Mouse (Mus musculus) kidney, embryonic 15.5 days (tissue): ENCODE data around the gene Nsl1. TPM values are rescaled to one million over a fixed set of nuclear protein-coding genes. Genes with fewer than 3 reads are reported as not detected.

Experiments used
- ATAC-seq: fragments of 200-750 bp; cut with Nextera tagmentation; replicated peaks from 2 replicates; pipeline ENCODE4 v1.8.0; 2017; ENCODE audit warnings: moderate TSS enrichment; ENCODE audit not compliant: low FRiP score
- H3K27ac ChIP-seq: fragments of 300-500 bp; sonication (generic); 2 replicates; pipeline ENCODE4 v1.5.1; 2015; ENCODE audit warnings: mild to moderate bottlenecking, inconsistent platforms
- H3K27me3 ChIP-seq: fragments of 300-500 bp; sonication (generic); 2 replicates; pipeline ENCODE4 v1.6.1; 2015; ENCODE audit warnings: inconsistent platforms
- H3K36me3 ChIP-seq: fragments of 300-500 bp; sonication (generic); 2 replicates; pipeline ENCODE4 v1.6.1; 2015; ENCODE audit warnings: inconsistent platforms
- H3K4me1 ChIP-seq: fragments of 300-500 bp; sonication (generic); 2 replicates; pipeline ENCODE4 v1.6.1; 2015; ENCODE audit warnings: inconsistent platforms
- H3K4me2 ChIP-seq: fragments of 300-500 bp; sonication (generic); 2 replicates; pipeline ENCODE4 v1.6.1; 2015; ENCODE audit warnings: moderate library complexity, mild to moderate bottlenecking, inconsistent platforms
- H3K4me3 ChIP-seq: fragments of 300-500 bp; sonication (generic); replicated peaks from 2 replicates; pipeline ENCODE4 v1.5.1; 2015; ENCODE audit warnings: mild to moderate bottlenecking, inconsistent platforms
- H3K9ac ChIP-seq: fragments of 300-500 bp; sonication (generic); 2 replicates; pipeline ENCODE4 v1.6.1; 2015; ENCODE audit warnings: mild to moderate bottlenecking, inconsistent platforms
- H3K9me3 ChIP-seq: fragments of 300-500 bp; sonication (generic); replicated peaks from 2 replicates; pipeline ENCODE4 v1.6.1; 2016; ENCODE audit warnings: inconsistent platforms
- WGBS: fragments of 180-500 bp; shearing (Covaris S2); methylation state at CpG from one replicate; pipeline ENCODE4 v1.1.7; 2015; ENCODE audit warnings: mixed read lengths; 5-methylcytosine and 5-hydroxymethylcytosine counted together
- polyA plus RNA-seq: library from polyadenylated mRNA; unstranded; fragments of >200 nt; fragmentation: Nextera tagmentation; extraction: Ambion mirVana; gene quantifications from 2 replicates; pipeline ENCODE4 v1.2.1, GENCODE M21; 2015

The Nsl1 gene
- polyA plus RNA-seq, 1 experiment from 2014 or later, result 22.1 TPM

DNA sequence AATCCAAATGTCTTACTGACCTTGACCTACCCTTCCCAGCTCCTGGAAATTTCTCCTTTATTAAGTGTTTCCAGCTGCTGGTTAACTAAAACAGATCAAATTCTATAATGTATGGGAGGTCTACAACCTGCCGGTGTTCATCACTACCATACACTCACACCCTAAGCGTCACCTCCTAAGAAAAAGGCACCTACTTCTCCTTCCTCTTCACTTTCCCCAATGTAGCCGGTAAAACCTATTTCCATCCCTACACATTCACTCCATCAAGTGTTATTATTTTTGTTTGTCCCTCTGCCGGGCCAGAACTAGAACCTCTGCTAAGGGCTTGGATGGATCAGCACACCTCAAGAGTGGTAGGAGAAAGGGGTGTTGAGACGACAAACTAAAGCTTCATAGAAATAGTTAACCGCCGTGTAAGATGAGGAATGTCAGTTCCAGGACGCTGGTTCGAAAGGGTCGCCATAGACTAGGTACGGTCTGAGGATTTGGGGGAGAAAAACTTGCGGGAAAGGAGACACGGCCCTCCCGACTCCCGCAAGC lies 501 bp upstream of the Nsl1 start:
- 4% methylated on average over 15 of the region's 15 CpGs for WGBS

DNA sequence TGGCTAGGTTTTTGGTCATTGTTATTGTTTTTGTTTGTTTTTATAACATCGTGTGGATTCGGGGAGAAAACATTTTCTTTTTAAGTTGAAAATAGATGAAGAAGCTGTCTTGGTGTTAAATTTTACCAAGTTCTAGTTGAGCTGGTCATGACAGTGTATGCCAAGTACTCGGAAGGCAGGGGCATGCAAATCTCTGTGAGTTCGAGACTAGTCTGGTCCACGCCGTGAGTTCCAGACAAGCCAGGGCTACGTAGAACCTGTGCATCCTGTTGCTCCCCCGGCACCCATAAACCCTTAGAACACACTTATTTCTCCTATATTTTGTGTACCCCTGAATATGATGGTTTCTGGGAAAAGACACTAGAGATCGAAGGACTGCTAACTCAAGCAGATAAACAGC lies 888 bp downstream of the Nsl1 start:
- H3K36me3 ChIP-seq, result peaks cover 39% of the 10 kb centered on the region
- H3K4me2 ChIP-seq, result peak overlapping the region; percentile 88
- H3K27ac ChIP-seq, result no peak overlapping the region
- H3K4me3 ChIP-seq, result peak overlapping the region; percentile 98
- no peak for ATAC-seq
- no peaks in the 10 kb centered on the region for H3K9me3 ChIP-seq
- H3K9ac ChIP-seq, result peak overlapping the region; percentile 94
- H3K27me3 ChIP-seq, result no peaks in the 10 kb centered on the region
- H3K4me1 ChIP-seq, result peaks cover 20% of the 10 kb centered on the region
- WGBS, result 62% methylated on average over 9 of the region's 9 CpGs

More for the DNA sequence above, 501 bp upstream of the Nsl1 start:
- peaks cover 20% of the 10 kb centered on the region for H3K4me1 ChIP-seq
- no peak; the same call in 1 of the 2 replicates for ATAC-seq
- H3K4me2 ChIP-seq, result peak overlapping the region; percentile 88
- peak overlapping the region; percentile 76; the same call in 1 of the 2 replicates for H3K27ac ChIP-seq
- peaks cover 25% of the 10 kb centered on the region for H3K36me3 ChIP-seq
- peak overlapping the region; percentile 98 for H3K4me3 ChIP-seq
- H3K9ac ChIP-seq, result peak overlapping the region; percentile 57
- no peaks in the 10 kb centered on the region for H3K27me3 ChIP-seq
- no peaks in the 10 kb centered on the region for H3K9me3 ChIP-seq

DNA sequence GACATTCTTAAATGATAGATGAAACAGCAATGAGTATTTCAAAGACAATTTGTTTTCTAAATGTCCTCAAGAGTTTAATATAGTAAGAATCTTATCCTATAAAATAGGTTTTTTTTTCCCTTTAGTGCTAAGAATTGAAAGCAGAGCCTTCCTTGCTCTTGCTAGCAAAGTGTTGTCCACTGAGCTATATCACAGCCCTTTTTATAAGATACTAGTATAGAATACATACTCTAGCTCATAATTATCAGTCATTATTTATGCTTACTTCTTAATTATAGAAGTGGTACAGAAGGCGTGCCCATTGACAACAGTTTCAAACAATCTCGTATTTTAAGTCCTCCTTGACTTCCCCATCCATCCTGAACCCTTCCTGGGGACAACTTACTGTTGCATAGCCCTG lies 1.7 kb downstream of the Nsl1 start:
- ATAC-seq, result no peak

DNA sequence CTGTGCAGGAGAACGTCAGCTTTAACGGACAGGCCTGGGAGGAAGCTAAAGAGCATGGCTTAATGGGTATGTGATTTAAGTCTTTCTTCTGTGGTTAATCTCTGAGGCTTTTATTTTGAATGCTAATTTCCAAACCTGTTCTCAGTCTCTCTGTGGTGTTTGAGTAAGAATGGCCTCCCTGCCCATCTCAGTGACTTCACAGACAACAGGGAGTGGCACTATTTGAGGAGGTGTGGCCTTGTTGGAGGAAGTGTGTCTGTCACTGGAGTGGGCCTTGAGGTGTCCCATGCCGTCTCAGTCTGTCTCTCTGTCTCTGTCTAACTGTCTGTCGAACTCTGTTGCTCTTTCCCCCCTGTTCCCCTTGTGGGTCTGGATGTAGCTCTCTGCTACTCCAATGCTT lies 2.4 kb downstream of the Nsl1 start:
- WGBS, result 83% methylated on average over 4 of the region's 4 CpGs
- no peaks in the 10 kb centered on the region for H3K27me3 ChIP-seq
- H3K9me3 ChIP-seq, result no peaks in the 10 kb centered on the region
- no peak overlapping the region for H3K9ac ChIP-seq
- H3K4me1 ChIP-seq, result peaks cover 20% of the 10 kb centered on the region
- H3K4me3 ChIP-seq, result no peak overlapping the region
- no peak overlapping the region for H3K4me2 ChIP-seq
- no peak for ATAC-seq
- H3K27ac ChIP-seq, result no peak overlapping the region
- H3K36me3 ChIP-seq, result peaks cover 54% of the 10 kb centered on the region

More for the DNA sequence above, 1.7 kb downstream of the Nsl1 start:
- Histone ChIP-seq H3K27ac (no peak overlapping the region), H3K9me3 (no peaks in the 10 kb centered on the region), H3K4me2 (no peak overlapping the region), H3K36me3 (peaks cover 47% of the 10 kb centered on the region), H3K4me1 (peaks cover 20% of the 10 kb centered on the region), H3K27me3 (no peaks in the 10 kb centered on the region), H3K9ac (no peak overlapping the region), H3K4me3 (no peak overlapping the region)
- 87% methylated on average over 2 of the region's 2 CpGs for WGBS

DNA sequence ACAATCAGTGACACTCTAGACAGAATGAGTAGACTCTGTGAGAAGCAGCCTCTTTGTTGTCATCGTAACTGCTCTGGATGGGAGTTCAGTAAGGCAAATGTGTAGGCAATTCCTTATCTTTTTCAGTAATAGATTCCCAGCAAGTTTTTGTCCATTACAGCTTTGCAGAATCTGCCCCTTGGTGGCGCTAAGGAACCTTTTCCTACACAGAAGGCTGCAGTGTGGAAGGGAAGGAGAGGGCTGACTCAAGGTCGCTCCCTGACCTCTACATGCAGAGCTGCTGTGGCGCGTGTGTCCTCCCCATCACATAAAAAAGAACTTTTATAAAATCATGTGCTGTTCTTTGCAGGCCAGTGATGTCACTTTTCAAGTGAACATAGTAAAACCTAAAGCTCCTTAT lies 5.6 kb downstream of the Nsl1 start:
- no peak overlapping the region for H3K9ac ChIP-seq
- H3K4me2 ChIP-seq, result no peak overlapping the region
- ATAC-seq, result no peak
- no peaks in the 10 kb centered on the region for H3K9me3 ChIP-seq
- no peak overlapping the region for H3K4me3 ChIP-seq
- WGBS, result 83% methylated on average over 5 of the region's 5 CpGs
- H3K36me3 ChIP-seq, result peaks cover 86% of the 10 kb centered on the region
- no peaks in the 10 kb centered on the region for H3K27me3 ChIP-seq
- H3K27ac ChIP-seq, result no peak overlapping the region
- peaks cover 28% of the 10 kb centered on the region for H3K4me1 ChIP-seq

DNA sequence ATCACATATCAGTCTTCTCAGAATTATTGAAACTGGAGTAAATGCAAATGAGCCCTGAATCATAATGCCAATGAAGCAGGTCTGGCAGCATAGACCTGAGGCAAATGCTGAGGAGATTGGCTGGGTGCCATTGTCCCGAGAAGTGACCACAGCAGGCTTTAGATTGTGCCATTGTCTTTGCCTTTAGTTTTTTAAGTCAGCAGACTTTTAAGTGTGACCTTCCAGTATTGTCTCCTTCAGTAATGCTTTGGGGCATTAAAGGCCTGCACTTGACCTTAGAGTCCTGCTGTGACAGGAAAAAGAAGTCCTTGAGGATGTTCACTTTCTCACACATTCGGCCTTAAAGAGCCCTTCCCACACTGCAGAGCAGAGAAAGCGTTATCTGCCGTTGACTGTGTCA lies 7.4 kb downstream of the Nsl1 start:
- Histone ChIP-seq H3K36me3 (peaks cover 96% of the 10 kb centered on the region), H3K4me2 (no peak overlapping the region)
- 89% methylated on average over 4 of the region's 4 CpGs for WGBS

DNA sequence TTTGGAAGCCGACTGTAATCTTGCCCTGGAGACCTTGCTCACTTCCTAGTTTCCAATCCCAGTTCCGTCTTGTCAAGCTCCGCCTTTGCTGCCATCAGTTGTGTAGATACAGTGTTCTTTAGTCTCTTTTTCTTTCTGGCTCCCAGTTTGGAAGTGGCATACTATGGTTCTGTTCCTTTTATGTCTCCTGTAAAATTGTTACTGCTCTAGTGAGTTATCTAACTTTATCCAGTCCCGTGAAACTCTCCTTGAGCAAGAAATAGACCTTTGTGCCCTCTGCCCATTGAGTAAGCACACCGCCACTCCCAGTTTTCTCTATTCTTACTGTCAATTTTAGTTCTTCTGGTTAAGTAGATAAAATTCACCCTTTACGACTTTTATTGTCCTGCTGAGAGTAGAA lies 8.8 kb downstream of the Nsl1 start:
- no peak overlapping the region for H3K4me3 ChIP-seq
- no peak overlapping the region for H3K9ac ChIP-seq
- no peak overlapping the region for H3K27ac ChIP-seq
- H3K36me3 ChIP-seq, result peaks cover 95% of the 10 kb centered on the region
- no peaks in the 10 kb centered on the region for H3K9me3 ChIP-seq
- WGBS, result 87% methylated on average over 6 of the region's 6 CpGs
- no peaks in the 10 kb centered on the region for H3K27me3 ChIP-seq
- peaks cover 17% of the 10 kb centered on the region for H3K4me1 ChIP-seq
- no peak for ATAC-seq
- no peak overlapping the region for H3K4me2 ChIP-seq

More for the DNA sequence above, 7.4 kb downstream of the Nsl1 start:
- Histone ChIP-seq H3K27ac (no peak overlapping the region), H3K4me3 (no peak overlapping the region), H3K9me3 (no peaks in the 10 kb centered on the region), H3K4me1 (peaks cover 19% of the 10 kb centered on the region), H3K27me3 (no peaks in the 10 kb centered on the region), H3K9ac (no peak overlapping the region)
- ATAC-seq, result no peak

DNA sequence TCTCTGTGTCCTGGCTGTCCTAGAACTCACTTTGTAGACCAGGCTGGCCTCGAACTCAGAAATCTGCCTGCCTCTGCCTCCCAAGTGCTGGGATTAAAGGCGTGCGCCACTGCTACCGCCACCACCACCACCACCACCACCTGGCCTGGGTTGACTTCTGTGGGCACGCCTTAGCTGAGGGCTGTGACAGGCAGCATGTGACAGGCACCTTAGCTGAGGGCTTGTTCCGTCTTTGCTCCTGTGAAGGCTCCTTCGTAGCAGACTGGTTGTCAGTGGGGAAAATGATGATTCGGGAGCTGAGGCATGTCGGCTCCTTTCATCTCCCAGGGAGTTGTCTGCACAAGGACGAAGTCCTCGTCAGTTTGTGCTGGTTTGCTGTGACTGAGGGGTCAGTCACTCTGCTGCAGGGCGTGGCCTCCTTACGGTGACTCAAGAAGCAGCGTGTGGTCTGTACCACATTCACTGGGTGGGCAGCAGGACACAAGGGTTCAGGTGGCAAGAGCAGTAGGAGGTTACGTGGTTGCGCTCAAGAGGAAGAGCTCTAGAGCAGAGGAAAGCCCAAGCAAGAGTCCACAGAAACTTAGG lies 9.6 kb downstream of the Nsl1 start:
- Histone ChIP-seq H3K36me3 (peaks cover 95% of the 10 kb centered on the region), H3K9ac (no peak overlapping the region), H3K27me3 (no peaks in the 10 kb centered on the region), H3K4me2 (no peak overlapping the region), H3K4me1 (peaks cover 17% of the 10 kb centered on the region), H3K27ac (peak overlapping the region; percentile 62), H3K4me3 (no peak overlapping the region), H3K9me3 (no peaks in the 10 kb centered on the region)
- 90% methylated on average over 16 of the region's 16 CpGs for WGBS
- ATAC-seq, result 0 out of 2 replicates have a peak, but pooled peaks have one; percentile 18

DNA sequence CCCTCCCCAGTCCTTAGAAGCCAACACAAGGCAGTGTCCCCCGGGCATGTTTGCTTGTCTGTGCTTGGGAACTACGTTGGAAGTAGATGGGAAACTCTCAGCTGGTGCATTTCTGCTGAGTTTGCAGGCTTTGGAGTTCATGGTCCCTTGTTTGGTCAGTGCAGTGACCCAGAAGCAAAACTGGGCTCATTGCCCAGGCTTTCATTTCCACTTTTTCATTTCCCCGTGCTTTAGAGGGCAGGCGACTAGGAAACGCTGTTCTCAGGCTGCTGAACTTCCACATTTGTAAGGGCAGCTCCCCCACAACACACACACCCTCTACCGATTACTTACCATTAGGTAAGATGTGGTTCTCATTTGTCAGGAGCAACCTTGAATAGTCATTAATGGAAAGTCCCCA lies 10.2 kb downstream of the Nsl1 start:
- Histone ChIP-seq H3K36me3 (peaks cover 95% of the 10 kb centered on the region), H3K27ac (peak overlapping the region; percentile 62)
- ATAC-seq, result 0 out of 2 replicates have a peak, but pooled peaks have one; percentile 12

DNA sequence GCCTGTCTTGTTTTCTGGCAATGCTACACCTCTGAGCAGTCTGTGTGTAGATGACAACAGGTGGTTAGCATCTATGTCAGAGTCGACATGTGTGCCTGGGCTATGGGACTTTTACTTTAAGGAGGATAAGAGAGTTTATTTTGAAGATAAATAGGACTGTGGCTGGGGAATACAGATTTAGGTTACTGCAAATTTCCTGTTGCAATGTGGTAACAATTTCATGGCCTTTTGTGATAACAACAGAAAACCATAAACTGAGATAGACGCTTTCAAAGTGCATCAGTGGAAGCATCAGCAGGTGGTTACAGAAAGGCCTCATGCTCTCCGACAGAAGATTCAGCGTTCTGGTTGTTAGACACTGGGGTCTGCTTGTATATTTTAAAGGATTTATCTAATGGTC lies 10.7 kb downstream of the Nsl1 start:
- no peaks in the 10 kb centered on the region for H3K27me3 ChIP-seq
- peaks cover 17% of the 10 kb centered on the region for H3K4me1 ChIP-seq
- 60% methylated on average over 4 of the region's 4 CpGs for WGBS
- H3K4me2 ChIP-seq, result no peak overlapping the region
- H3K9ac ChIP-seq, result no peak overlapping the region
- no peak for ATAC-seq
- peaks cover 95% of the 10 kb centered on the region for H3K36me3 ChIP-seq
- H3K27ac ChIP-seq, result peak overlapping the region; percentile 62; the same call in 1 of the 2 replicates
- H3K4me3 ChIP-seq, result no peak overlapping the region
- H3K9me3 ChIP-seq, result no peaks in the 10 kb centered on the region

More for the DNA sequence above, 10.2 kb downstream of the Nsl1 start:
- no peaks in the 10 kb centered on the region for H3K9me3 ChIP-seq
- no peak overlapping the region for H3K4me3 ChIP-seq
- no peak overlapping the region for H3K4me2 ChIP-seq
- H3K4me1 ChIP-seq, result peaks cover 17% of the 10 kb centered on the region
- 26% methylated on average over 6 of the region's 6 CpGs for WGBS
- H3K27me3 ChIP-seq, result no peaks in the 10 kb centered on the region
- no peak overlapping the region for H3K9ac ChIP-seq

DNA sequence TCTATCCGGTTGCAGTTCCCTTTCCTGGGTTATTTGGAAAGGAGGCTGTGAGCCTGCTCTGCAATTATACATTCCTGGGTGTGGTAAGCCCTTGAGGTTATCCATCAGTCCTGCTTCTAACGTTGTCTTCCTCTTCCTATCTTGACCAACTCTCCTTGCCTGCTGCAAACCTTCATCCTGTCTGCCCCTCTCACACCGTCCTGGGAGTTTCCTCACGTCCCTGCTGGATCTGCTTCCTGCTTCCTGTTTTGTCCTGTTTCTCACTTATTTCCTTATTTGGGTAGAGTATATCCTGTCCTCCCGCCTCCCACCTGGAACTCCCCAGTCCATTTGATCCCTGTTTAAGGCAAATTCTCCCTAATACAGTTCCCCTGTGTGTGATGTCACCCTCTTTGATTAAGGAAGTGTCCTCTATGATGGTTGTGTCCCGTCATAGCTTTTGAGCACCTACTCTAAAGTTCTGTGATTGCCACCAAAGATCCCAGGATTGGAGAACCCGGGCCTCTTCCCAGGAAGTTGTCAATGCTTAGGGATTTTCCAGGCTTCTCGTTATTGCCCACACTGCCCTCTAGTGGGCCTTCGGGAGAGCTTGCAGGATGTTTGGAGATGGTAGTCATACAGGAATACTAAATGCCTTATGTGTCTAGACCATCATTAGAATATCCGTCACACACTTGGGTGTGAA lies 12.5 kb downstream of the Nsl1 start:
- Histone ChIP-seq H3K27ac (no peak overlapping the region; the same call in 1 of the 2 replicates), H3K9ac (0 out of 2 replicates have a peak overlapping the region, but pooled peaks have one; percentile 12)

DNA sequence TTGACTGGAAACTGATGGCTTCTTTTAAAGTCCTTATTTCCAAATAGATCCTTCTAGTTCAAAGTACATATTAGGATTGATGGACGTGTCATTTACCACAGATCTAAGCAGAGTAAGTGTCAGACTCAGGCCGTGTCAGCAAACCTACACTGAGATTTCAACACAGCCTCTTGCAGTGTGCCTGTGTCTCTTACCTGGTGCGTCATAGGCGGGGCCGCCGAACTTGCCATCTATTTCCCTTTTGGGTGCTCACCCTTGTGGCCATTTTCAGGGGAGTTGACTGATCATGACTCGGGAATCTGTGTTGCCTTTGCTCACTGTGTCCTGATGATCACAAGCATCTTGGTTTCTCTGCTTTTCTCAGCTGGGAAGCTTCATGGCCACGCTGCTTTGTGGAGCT lies 20.4 kb downstream of the Nsl1 start:
- H3K4me3 ChIP-seq, result no peak overlapping the region
- H3K27me3 ChIP-seq, result no peaks in the 10 kb centered on the region
- ATAC-seq, result 0 out of 2 replicates have a peak, but pooled peaks have one; percentile 5
- H3K36me3 ChIP-seq, result peaks cover 67% of the 10 kb centered on the region
- no peak overlapping the region for H3K4me2 ChIP-seq
- H3K27ac ChIP-seq, result no peak overlapping the region
- H3K4me1 ChIP-seq, result 0 out of 2 replicates have a peak, but pooled peaks cover 4% of the 10 kb centered on the region
- no peaks in the 10 kb centered on the region for H3K9me3 ChIP-seq
- no peak overlapping the region for H3K9ac ChIP-seq
- 83% methylated on average over 8 of the region's 8 CpGs for WGBS

More for the DNA sequence above, 12.5 kb downstream of the Nsl1 start:
- Histone ChIP-seq H3K36me3 (peaks cover 93% of the 10 kb centered on the region), H3K27me3 (no peaks in the 10 kb centered on the region), H3K9me3 (no peaks in the 10 kb centered on the region), H3K4me3 (no peak overlapping the region), H3K4me1 (peaks cover 17% of the 10 kb centered on the region), H3K4me2 (no peak overlapping the region)
- no peak; the same call in 1 of the 2 replicates for ATAC-seq
- 59% methylated on average over 10 of the region's 10 CpGs for WGBS
